Mouse (Mus musculus) ES-Bruce4 (cell line): ENCODE data around the gene Cog4. TPM values are rescaled to one million over a fixed set of nuclear protein-coding genes. Genes with fewer than 3 reads are reported as not detected.

Experiments
- H3K27ac ChIP-seq: 2 replicates; pipeline ENCODE4 v1.5.1; 2012; ENCODE audit warnings: low read length, inconsistent platforms; ENCODE audit not compliant: insufficient read depth
- H3K27me3 ChIP-seq: 2 replicates; pipeline ENCODE4 v1.6.1; 2012; ENCODE audit warnings: mild to moderate bottlenecking, low read length, inconsistent platforms; ENCODE audit not compliant: control insufficient read depth, poor library complexity, insufficient read depth, severe bottlenecking
- H3K36me3 ChIP-seq: 2 replicates; pipeline ENCODE4 v1.6.1; 2012; ENCODE audit warnings: inconsistent platforms, mild to moderate bottlenecking, low read length, moderate library complexity; ENCODE audit not compliant: control insufficient read depth, poor library complexity, insufficient read depth, severe bottlenecking
- H3K4me1 ChIP-seq: one replicate; pipeline ENCODE4 v1.8.1; 2011; ENCODE audit warnings: low read length; ENCODE audit not compliant: control insufficient read depth, insufficient read depth
- H3K4me3 ChIP-seq: 2 replicates; pipeline ENCODE4 v1.5.1; 2011; ENCODE audit warnings: low read depth, mild to moderate bottlenecking, low read length
- H3K9ac ChIP-seq: 2 replicates; pipeline ENCODE4 v1.6.1; 2012; ENCODE audit warnings: low read depth, mild to moderate bottlenecking, inconsistent platforms; ENCODE audit not compliant: poor library complexity, severe bottlenecking
- H3K9me3 ChIP-seq: replicated peaks from 2 replicates; pipeline ENCODE4 v1.6.1; 2012; ENCODE audit warnings: mild to moderate bottlenecking, low read length, inconsistent platforms; ENCODE audit not compliant: control insufficient read depth, poor library complexity, insufficient read depth, severe bottlenecking
- CTCF ChIP-seq: IDR thresholded peaks from one replicate; pipeline ENCODE4 v1.8.1; 2011; ENCODE audit warnings: low read depth, low read length
- EP300 ChIP-seq: IDR thresholded peaks from 2 replicates; pipeline ENCODE4 v1.6.1; 2011; ENCODE audit warnings: low read depth, low read length; ENCODE audit not compliant: insufficient read depth
- POLR2A ChIP-seq: IDR thresholded peaks from one replicate; pipeline ENCODE4 v1.8.1; 2011; ENCODE audit warnings: low read length; ENCODE audit not compliant: insufficient read depth
- polyA plus RNA-seq: library from polyadenylated mRNA; stranded (reverse); fragments of >200 nt; gene quantifications from 2 replicates; pipeline ENCODE4 v1.2.4, GENCODE M21; 2011; ENCODE audit warnings: low read depth; ENCODE audit not compliant: missing spikeins, insufficient read depth, insufficient read length

Cog4 gene
- polyA plus RNA-seq, 1 experiment: 50.7 TPM

GRCm38 (mm10) chr8:110920032-110920772 lies 73.8 kb downstream of the Cog4 start:
- TF ChIP-seq EP300 (no peak), POLR2A (no peak)
- H3K4me3 ChIP-seq: peak overlapping the region; percentile 80
- H3K27me3 ChIP-seq: no peaks in the 10 kb centered on the region
- H3K36me3 ChIP-seq: no peaks in the 10 kb centered on the region
- peak overlapping the region; percentile 90 for H3K9ac ChIP-seq
- H3K27ac ChIP-seq: no peak overlapping the region
- H3K9me3 ChIP-seq: no peaks in the 10 kb centered on the region
- peaks cover 13% of the 10 kb centered on the region for H3K4me1 ChIP-seq

- Histone ChIP-seq H3K27ac (peak overlapping the region; percentile 32; the same call in 1 of the 2 replicates), H3K9ac (peak overlapping the region; percentile 90; the same call in 1 of the 2 replicates), H3K4me1 (peaks cover 13% of the 10 kb centered on the region), H3K4me3 (peak overlapping the region; percentile 80), H3K9me3 (no peaks in the 10 kb centered on the region), H3K27me3 (no peaks in the 10 kb centered on the region), H3K36me3 (no peaks in the 10 kb centered on the region)
- TF ChIP-seq POLR2A (no peak), CTCF (no peak), EP300 (no peak)
These were observed 74.4 kb downstream of the Cog4 start for GRCm38 (mm10) chr8:110920773-110921277.

DNA sequence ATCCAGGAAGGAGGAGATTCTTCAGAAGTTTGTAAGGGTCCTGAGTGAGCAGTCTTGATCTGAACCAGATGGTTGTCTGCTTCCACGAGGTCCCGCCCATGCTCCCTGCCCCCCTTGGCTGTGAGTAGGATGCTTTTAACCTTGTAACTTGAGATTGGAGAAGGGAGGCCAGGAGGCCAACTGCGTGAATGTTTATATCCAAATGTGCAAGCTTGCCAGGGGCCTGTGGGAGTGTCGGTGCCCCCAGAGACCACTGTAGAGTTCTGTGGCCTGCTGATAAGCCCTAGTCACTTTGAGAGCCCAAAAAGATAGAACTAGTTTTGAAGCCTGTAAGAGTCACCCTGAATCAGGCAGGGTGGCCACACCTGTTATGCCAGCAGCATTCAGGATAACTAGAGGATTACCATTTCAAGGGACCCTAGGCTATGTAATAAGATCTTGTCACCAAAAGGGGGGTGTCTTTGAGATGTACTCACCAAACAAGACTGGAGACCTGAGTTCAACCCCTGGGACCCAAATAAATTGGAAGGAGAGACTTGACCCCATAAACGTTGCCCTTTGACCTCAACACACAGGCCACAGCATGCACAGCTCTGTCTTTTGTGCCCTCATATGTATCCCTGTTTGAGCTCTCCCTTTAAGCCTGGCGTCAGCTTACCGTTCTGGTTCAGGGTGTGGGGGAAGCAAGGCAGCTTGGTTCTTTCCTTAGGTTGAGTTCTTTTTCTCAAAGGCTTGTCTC lies 75.3 kb downstream of the Cog4 start:
- H3K9ac ChIP-seq: peak overlapping the region; percentile 90; the same call in 1 of the 2 replicates
- H3K4me3 ChIP-seq: 0 out of 2 replicates have a peak overlapping the region, but pooled peaks have one; percentile 12
- no peaks in the 10 kb centered on the region for H3K9me3 ChIP-seq
- H3K27ac ChIP-seq: peak overlapping the region; percentile 32; the same call in 1 of the 2 replicates
- peaks cover 13% of the 10 kb centered on the region for H3K4me1 ChIP-seq
- no peaks in the 10 kb centered on the region for H3K27me3 ChIP-seq
- H3K36me3 ChIP-seq: no peaks in the 10 kb centered on the region
- TF ChIP-seq EP300 (0 out of 2 replicates have a peak, but pooled peaks have one; percentile 2), CTCF (no peak)

DNA sequence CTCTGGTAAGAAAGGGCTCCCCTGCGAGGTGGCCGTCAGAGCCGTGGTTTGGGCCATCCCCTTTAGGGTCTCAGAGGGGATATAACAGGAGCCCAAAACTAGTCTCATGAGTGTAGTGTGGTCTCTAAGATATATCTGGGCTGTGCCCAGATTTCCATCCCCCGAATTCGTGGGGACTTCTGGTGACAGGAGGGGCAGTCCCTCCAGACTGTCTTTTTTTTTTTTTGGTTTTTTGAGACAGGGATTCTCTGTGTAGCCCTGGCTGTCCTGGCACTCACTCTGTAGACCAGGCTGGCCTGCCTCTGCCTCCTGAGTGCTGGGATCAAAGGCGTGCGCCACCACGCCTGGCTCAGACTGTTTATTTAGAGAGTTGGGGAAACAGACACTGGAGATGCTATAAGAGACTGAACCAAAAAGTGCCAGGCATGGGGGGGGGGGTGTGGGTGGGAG lies 79.3 kb downstream of the Cog4 start:
- no peaks in the 10 kb centered on the region for H3K9me3 ChIP-seq
- no peak overlapping the region for H3K4me3 ChIP-seq
- no peaks in the 10 kb centered on the region for H3K36me3 ChIP-seq
- H3K27me3 ChIP-seq: no peaks in the 10 kb centered on the region
- H3K27ac ChIP-seq: no peak overlapping the region
- no peak overlapping the region for H3K9ac ChIP-seq
- peaks cover 13% of the 10 kb centered on the region for H3K4me1 ChIP-seq
- TF ChIP-seq POLR2A (no peak), EP300 (no peak), CTCF (no peak)

DNA sequence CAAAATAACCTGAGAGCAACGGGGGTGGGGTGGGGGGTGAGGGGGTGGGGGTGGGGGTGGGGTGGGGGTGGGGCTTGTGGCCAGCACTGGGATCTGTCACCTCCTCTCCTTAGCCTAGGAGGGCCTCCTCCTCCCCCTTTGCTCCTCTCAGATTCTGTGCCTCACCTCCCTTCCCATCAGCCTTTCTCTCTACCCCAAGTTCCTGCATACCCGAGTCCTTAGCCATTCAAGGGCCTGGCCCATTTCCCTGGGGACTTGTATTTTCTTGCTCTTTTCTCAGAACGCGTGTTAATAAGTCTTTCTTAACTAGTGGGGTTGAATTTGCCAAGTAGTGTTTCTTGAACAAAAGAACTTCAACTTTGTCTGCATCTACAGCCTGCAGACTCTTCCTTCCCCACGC lies 80.3 kb downstream of the Cog4 start:
- TF ChIP-seq EP300 (no peak), POLR2A (no peak), CTCF (no peak)
- Histone ChIP-seq H3K27ac (no peak overlapping the region), H3K9ac (no peak overlapping the region), H3K4me1 (peaks cover 8% of the 10 kb centered on the region), H3K4me3 (no peak overlapping the region), H3K9me3 (no peaks in the 10 kb centered on the region), H3K36me3 (no peaks in the 10 kb centered on the region), H3K27me3 (no peaks in the 10 kb centered on the region)
